16 mouse cellular contexts compared by ENCODE assay signal in the genomic region with DNA sequence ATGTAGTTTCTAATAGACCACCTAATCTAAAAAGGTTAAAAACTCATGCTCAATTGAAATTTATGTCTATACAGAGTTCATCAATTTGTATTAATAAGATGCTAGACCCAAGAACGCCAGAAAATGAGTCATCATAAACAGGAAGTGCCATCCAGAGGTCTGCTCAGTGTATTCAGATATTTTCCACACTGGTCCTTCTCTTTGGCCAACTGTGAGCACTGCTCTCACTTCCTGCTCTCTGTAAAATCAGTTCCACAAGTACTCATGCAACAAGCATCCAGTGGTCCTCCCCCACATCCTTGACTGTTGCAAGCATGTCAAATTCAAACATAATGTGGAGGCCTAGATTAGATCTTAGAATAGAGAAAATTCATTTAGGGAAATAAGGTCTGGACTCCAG.
A peak's percentile ranks its signal among the peaks of the same experiment; 100 is the strongest.
DNase-seq lines count a peak whose midpoint lies in the region; ATAC-seq and TF ChIP-seq lines count a peak whose summit lies in the region.
"Had no signal": no experiment of that assay in that cellular context is flagged by ENCODE, and none has a peak within 500 bp of the region (broad histone marks: within the 10 kb centered on the region; RNA-seq: fewer than 3 reads in every experiment).

No protein-coding gene starts in this region.

- no peak for TF ChIP-seq CTCF in heart, postnatal 0 days (IDR thresholded peaks at IDR 0.05; ENCODE audit: low read depth)
- TF ChIP-seq CTCF in heart, adult 2 months (IDR thresholded peaks at IDR 0.05), result no peak
- TF ChIP-seq CTCF in layer of hippocampus, adult 2 months (conservative IDR thresholded peaks at IDR 0.05), result no peak

- peaks cover 13% of the 10 kb centered on the region for H3K36me3 ChIP-seq in heart, postnatal 0 days (replicated peaks; ENCODE audit: control insufficient read depth, insufficient read depth, low read length)
- H3K36me3 ChIP-seq in heart, adult 2 months (ENCODE audit: control insufficient read depth, insufficient read depth, low read length), result peaks cover 27% of the 10 kb centered on the region

- H3K9me3 ChIP-seq in heart, postnatal 0 days (replicated peaks; ENCODE audit: control insufficient read depth, low read length), result no peaks in the 10 kb centered on the region
- H3K9me3 ChIP-seq: hindbrain, embryonic 13.5 days; intestine, embryonic 15.5 days; kidney, embryonic 15.5 days; midbrain, embryonic 12.5 days had no signal

- H3K4me2 ChIP-seq in heart, postnatal 0 days (ENCODE audit: low read depth, low read length), result no peak overlapping the region
- H3K4me2 ChIP-seq: hindbrain, embryonic 13.5 days; intestine, embryonic 15.5 days; kidney, embryonic 15.5 days; midbrain, embryonic 12.5 days had no signal

- no peak overlapping the region for H3K4me3 ChIP-seq in heart, postnatal 0 days (ENCODE audit: low read depth, low read length)
- no peak overlapping the region for H3K4me3 ChIP-seq in heart, adult 2 months
- no peak overlapping the region for H3K4me3 ChIP-seq in layer of hippocampus, adult 2 months
- H3K4me3 ChIP-seq: gastrocnemius, adult 2 months; hindbrain, embryonic 13.5 days; intestine, embryonic 15.5 days; kidney, embryonic 15.5 days; midbrain, embryonic 12.5 days had no signal

- no peak for TF ChIP-seq POLR2A in heart, adult 2 months (IDR thresholded peaks at IDR 0.05; ENCODE audit: insufficient read depth, low read depth, low read length)

- DNase-seq in heart, postnatal 0 days (ENCODE audit: low spot score), result peak; percentile 33
- no peak for DNase-seq in heart, adult 2 months
- DNase-seq in CD4-positive helper T cell, adult 2 months (ENCODE audit: low read depth, low spot score), result peak; percentile 6
- DNase-seq in MN1 (ENCODE audit: low spot score), result peak; percentile 12
- peak; percentile 8 for DNase-seq in lung, postnatal 25 days (ENCODE audit: low spot score)
- no peak for DNase-seq in layer of hippocampus, adult 2 months (ENCODE audit: low spot score in 2 of 2)
- DNase-seq in thymus, postnatal 14 days, result no peak
- DNase-seq: adrenal gland, postnatal 36 days; cerebellum, postnatal 14 days; gastrocnemius, adult 2 months; layer of hippocampus, postnatal 36 days; thymus, postnatal 25 days had no signal

- no peak overlapping the region for H3K9ac ChIP-seq in heart, postnatal 0 days (replicated peaks; ENCODE audit: low read depth, low read length)
- no peak overlapping the region for H3K9ac ChIP-seq in heart, adult 2 months (ENCODE audit: low read depth, low read length)
- H3K9ac ChIP-seq: hindbrain, embryonic 13.5 days; intestine, embryonic 15.5 days; kidney, embryonic 15.5 days; midbrain, embryonic 12.5 days had no signal

- WGBS in heart, postnatal 0 days, result 47% methylated on average over 1 of the region's 1 CpGs
- 25% methylated on average over 1 of the region's 1 CpGs for WGBS in heart, adult 2 months

- intact Hi-C loops in heart, adult 2 months (cut with DNase I), result loop anchor here (10.0 kb wide), 1 partner anchor 342 kb away; no protein-coding TSS in a partner anchor

- peaks cover 23% of the 10 kb centered on the region for H3K4me1 ChIP-seq in heart, postnatal 0 days (ENCODE audit: control insufficient read depth, insufficient read depth)
- H3K4me1 ChIP-seq in heart, adult 2 months (ENCODE audit: control insufficient read depth, insufficient read depth, low read length), result peaks cover 17% of the 10 kb centered on the region
- H3K4me1 ChIP-seq: intestine, embryonic 15.5 days had no signal

- no peaks in the 10 kb centered on the region for H3K27me3 ChIP-seq in heart, postnatal 0 days (ENCODE audit: control insufficient read depth, insufficient read depth, low read length)
- H3K27me3 ChIP-seq in heart, adult 2 months (ENCODE audit: control insufficient read depth, insufficient read depth, low read length), result no peaks in the 10 kb centered on the region
- H3K27me3 ChIP-seq: hindbrain, embryonic 13.5 days; intestine, embryonic 15.5 days; kidney, embryonic 15.5 days; midbrain, embryonic 12.5 days had no signal

- ATAC-seq in heart, postnatal 0 days (ENCODE audit: insufficient read depth, low read depth), result no peak; the same call in 1 of the 2 replicates
- ATAC-seq: intestine, embryonic 15.5 days had no signal

- H3K27ac ChIP-seq in heart, postnatal 0 days (ENCODE audit: low read depth), result peak overlapping the region; percentile 32; the same call in 1 of the 2 replicates
- no peak overlapping the region; the same call in 1 of the 2 replicates for H3K27ac ChIP-seq in heart, adult 2 months
- H3K27ac ChIP-seq in layer of hippocampus, adult 2 months, result no peak overlapping the region
- H3K27ac ChIP-seq: gastrocnemius, adult 2 months; hindbrain, embryonic 13.5 days; intestine, embryonic 15.5 days; kidney, embryonic 15.5 days; midbrain, embryonic 12.5 days had no signal

- no peak for TF ChIP-seq EP300 in heart, postnatal 0 days (IDR thresholded peaks at IDR 0.05; ENCODE audit: low read depth)
- TF ChIP-seq EP300 in heart, adult 2 months (IDR thresholded peaks at IDR 0.05; ENCODE audit: insufficient read depth, low read depth, low read length), result no peak

- peaks cover 15% of the 10 kb centered on the region for H3K79me2 ChIP-seq in heart, adult 2 months (replicated peaks; ENCODE audit: control insufficient read depth, insufficient read depth, low read length)

Comparison
In these comparisons a context has a peak if more than half of its experiments do, and no peak if none do; other contexts are left out.
1. DNase-seq: peak in heart, postnatal 0 days (single experiment), CD4-positive helper T cell, adult 2 months (single experiment), MN1 (single experiment) and lung, postnatal 25 days (single experiment); none in heart, adult 2 months (0 of 2), layer of hippocampus, adult 2 months (0 of 2) and thymus, postnatal 14 days (single experiment).